Mouse (Mus musculus) ES-Bruce4 (cell line): ENCODE results near the gene Tmem273.
A peak's percentile ranks its signal among the peaks of the same experiment; 100 is the strongest.

Source experiments
- CTCF ChIP-seq: IDR thresholded peaks from one replicate; pipeline ENCODE4 v1.8.1; 2011; ENCODE audit warnings: low read depth, low read length
- EP300 ChIP-seq: IDR thresholded peaks from 2 replicates; pipeline ENCODE4 v1.6.1; 2011; ENCODE audit warnings: low read depth, low read length; ENCODE audit not compliant: insufficient read depth
- POLR2A ChIP-seq: IDR thresholded peaks from one replicate; pipeline ENCODE4 v1.8.1; 2011; ENCODE audit warnings: low read length; ENCODE audit not compliant: insufficient read depth

DNA sequence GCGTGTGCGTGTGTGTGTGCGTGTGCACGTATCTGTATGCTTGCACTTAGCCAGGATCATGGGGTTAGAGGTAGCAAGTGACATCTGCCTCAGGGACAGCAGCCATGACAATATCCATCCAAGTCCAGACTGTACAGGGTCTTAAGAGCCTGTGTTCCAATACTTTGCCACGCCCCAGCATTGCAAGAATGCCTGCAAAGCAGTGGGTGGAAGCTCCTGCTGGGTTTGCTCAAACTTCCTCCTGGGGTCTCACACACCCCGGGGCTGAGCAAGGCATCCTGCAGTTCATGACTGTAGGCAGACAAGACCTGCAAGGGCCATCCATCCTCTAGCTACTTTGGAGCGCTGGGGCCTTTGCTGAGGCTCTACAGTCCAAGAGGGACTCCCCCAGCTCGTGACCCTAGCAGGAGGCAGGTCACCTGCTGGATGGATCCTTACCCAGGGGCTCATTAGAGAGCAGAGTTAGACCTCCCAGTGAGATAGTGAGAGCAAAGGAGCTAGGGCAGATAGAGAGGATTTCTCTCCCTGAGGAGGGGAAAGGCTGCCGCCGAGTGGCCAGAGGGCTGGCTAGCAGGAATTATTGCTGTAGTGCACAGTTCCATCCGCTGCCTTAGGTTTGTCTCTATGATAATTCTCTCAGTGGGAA is 15.4 kb downstream of the Tmem273 start:
- TF ChIP-seq CTCF = peak; percentile 36
- TF ChIP-seq EP300 = no peak
- no peak for TF ChIP-seq POLR2A
